Mouse (Mus musculus) spleen, adult 10 weeks (tissue): Measurements from ENCODE around the gene Btaf1. TPM values are rescaled to one million over a fixed set of nuclear protein-coding genes. Genes with fewer than 3 reads are reported as not detected.

ENCODE experiments used
- polyA plus RNA-seq: library from polyadenylated mRNA; stranded (reverse); fragments of 350-450 nt; fragmentation: Illumina TruSeq; extraction: RNeasy Lipid Tissue Mini Kit (QIAGEN cat#74804); gene quantifications from one replicate; pipeline ENCODE4 v1.2.3, GENCODE M21; 2015; ENCODE audit warnings: low replicate concordance; ENCODE audit not compliant: insufficient read depth

The Btaf1 gene
- polyA plus RNA-seq: 50.8 TPM

GRCm38 (mm10) chr19:36925671-36926552, at the start of gene Btaf1:
TSS of gene Btaf1 (plus strand) at chr19:36926079.

GRCm38 (mm10) chr19:36919466-36919865, 6.4 kb upstream of the Btaf1 start, which contains the start of gene Fgfbp3:
TSS of gene Fgfbp3 (minus strand) at chr19:36919615.

Other genes starting within 250 kb of the Btaf1 start
- 2.7 TPM for gene Ppp1r3c, start 189.4 kb upstream of the Btaf1 start, polyA plus RNA-seq
- gene Tnks2, start 91.8 kb upstream of the Btaf1 start, polyA plus RNA-seq: 122 TPM
- 4.3 TPM for gene Fgfbp3, start 6.5 kb upstream of the Btaf1 start, polyA plus RNA-seq